Mouse (Mus musculus): ENCODE results near the gene Gsg1l.

- TF ChIP-seq CTCF (IDR thresholded peaks at IDR 0.05; ENCODE audit: low read depth) (no peak), EP300 (IDR thresholded peaks at IDR 0.05; ENCODE audit: low read depth) (0 out of 2 replicates have a peak, but pooled peaks have one; percentile 54)
Observed at GRCm38 (mm10) chr7:126096596-126096995, 14.4 kb upstream of the Gsg1l start.
